Mouse (Mus musculus): ENCODE measurements around the gene Tcam1. TPM values are rescaled to one million over a fixed set of nuclear protein-coding genes. Genes with fewer than 3 reads are reported as not detected.

The Tcam1 gene
- polyA plus RNA-seq, 1 experiment from 2014 or later, result 0.43 TPM

- Histone ChIP-seq H3K27me3 (no peaks in the 10 kb centered on the region; the same call in 1 of the 2 replicates), H3K27ac (peak overlapping the region; percentile 49), H3K4me2 (replicated peaks) (no peak overlapping the region; the same call in 1 of the 2 replicates), H3K4me1 (peaks cover 50% of the 10 kb centered on the region), H3K9ac (no peak overlapping the region), H3K4me3 (no peak overlapping the region), H3K36me3 (no peaks in the 10 kb centered on the region; the same call in 1 of the 2 replicates), H3K9me3 (no peaks in the 10 kb centered on the region)
- WGBS, result 59% methylated on average over 7 of the region's 7 CpGs
- ATAC-seq (ENCODE audit: low FRiP score, low read depth), result no peak
Measured at GRCm38 (mm10) chr11:106274971-106275411, 1.5 kb upstream of the Tcam1 start.

- Histone ChIP-seq H3K9ac (no peak overlapping the region), H3K27me3 (no peaks in the 10 kb centered on the region; the same call in 1 of the 2 replicates), H3K4me3 (no peak overlapping the region), H3K9me3 (no peaks in the 10 kb centered on the region), H3K27ac (no peak overlapping the region), H3K4me1 (peaks cover 8% of the 10 kb centered on the region), H3K36me3 (no peaks in the 10 kb centered on the region), H3K4me2 (replicated peaks) (no peak overlapping the region)
- no peak for ATAC-seq (ENCODE audit: low FRiP score, low read depth)
- 84% methylated on average over 6 of the region's 6 CpGs for WGBS
Measured at GRCm38 (mm10) chr11:106282452-106282851, 6.0 kb downstream of the Tcam1 start.

- 78% methylated on average over 4 of the region's 4 CpGs for WGBS
- H3K27ac ChIP-seq, result no peak overlapping the region
- no peaks in the 10 kb centered on the region for H3K36me3 ChIP-seq
- ATAC-seq (ENCODE audit: low FRiP score, low read depth), result no peak
- no peaks in the 10 kb centered on the region for H3K9me3 ChIP-seq
- no peak overlapping the region for H3K9ac ChIP-seq
- peaks cover 8% of the 10 kb centered on the region for H3K4me1 ChIP-seq
- no peaks in the 10 kb centered on the region for H3K27me3 ChIP-seq
- no peak overlapping the region for H3K4me2 ChIP-seq (replicated peaks)
- H3K4me3 ChIP-seq, result no peak overlapping the region
Measured at GRCm38 (mm10) chr11:106283371-106283770, 6.9 kb downstream of the Tcam1 start.

- Histone ChIP-seq H3K4me1 (peaks cover 8% of the 10 kb centered on the region), H3K9me3 (no peaks in the 10 kb centered on the region), H3K27me3 (no peaks in the 10 kb centered on the region), H3K36me3 (no peaks in the 10 kb centered on the region), H3K9ac (no peak overlapping the region), H3K4me3 (no peak overlapping the region), H3K27ac (no peak overlapping the region), H3K4me2 (replicated peaks) (no peak overlapping the region)
- no peak for ATAC-seq (ENCODE audit: low FRiP score, low read depth)
- WGBS, result 73% methylated on average over 8 of the region's 8 CpGs
Measured at GRCm38 (mm10) chr11:106284126-106284525, 7.7 kb downstream of the Tcam1 start.

- ATAC-seq (ENCODE audit: low FRiP score, low read depth), result no peak
- H3K36me3 ChIP-seq, result no peaks in the 10 kb centered on the region
- 84% methylated on average over 7 of the region's 7 CpGs for WGBS
- H3K9ac ChIP-seq, result no peak overlapping the region
- no peaks in the 10 kb centered on the region for H3K9me3 ChIP-seq
- no peak overlapping the region for H3K27ac ChIP-seq
- no peak overlapping the region for H3K4me3 ChIP-seq
- no peaks in the 10 kb centered on the region for H3K27me3 ChIP-seq
- H3K4me2 ChIP-seq (replicated peaks), result no peak overlapping the region
- peaks cover 8% of the 10 kb centered on the region for H3K4me1 ChIP-seq
Measured at GRCm38 (mm10) chr11:106286206-106286605, 9.7 kb downstream of the Tcam1 start.

GRCm38 (mm10) chr11:106286987-106287386 is 10.5 kb downstream of the Tcam1 start:
- Histone ChIP-seq H3K4me2 (replicated peaks) (no peak overlapping the region), H3K4me3 (no peak overlapping the region), H3K4me1 (peaks cover 8% of the 10 kb centered on the region), H3K36me3 (no peaks in the 10 kb centered on the region), H3K27ac (peak overlapping the region; percentile 55; the same call in 1 of the 2 replicates), H3K27me3 (no peaks in the 10 kb centered on the region), H3K9ac (no peak overlapping the region; the same call in 1 of the 2 replicates), H3K9me3 (no peaks in the 10 kb centered on the region)
- ATAC-seq (ENCODE audit: low FRiP score, low read depth), result no peak
- 57% methylated on average over 11 of the region's 11 CpGs for WGBS

GRCm38 (mm10) chr11:106289369-106289768 is 12.9 kb downstream of the Tcam1 start:
- Histone ChIP-seq H3K9me3 (no peaks in the 10 kb centered on the region), H3K9ac (no peak overlapping the region), H3K27me3 (no peaks in the 10 kb centered on the region), H3K36me3 (no peaks in the 10 kb centered on the region), H3K4me3 (no peak overlapping the region), H3K4me2 (replicated peaks) (no peak overlapping the region), H3K4me1 (peaks cover 8% of the 10 kb centered on the region), H3K27ac (no peak overlapping the region)
- ATAC-seq (ENCODE audit: low FRiP score, low read depth), result no peak
- WGBS, result 60% methylated on average over 8 of the region's 8 CpGs

GRCm38 (mm10) chr11:106290376-106290775 is 13.9 kb downstream of the Tcam1 start:
- no peak overlapping the region for H3K4me2 ChIP-seq (replicated peaks)

GRCm38 (mm10) chr11:106291861-106292260 is 15.4 kb downstream of the Tcam1 start:
- H3K27me3 ChIP-seq, result no peaks in the 10 kb centered on the region
- ATAC-seq (ENCODE audit: low FRiP score, low read depth), result no peak
- 91% methylated on average over 2 of the region's 2 CpGs for WGBS
- no peak overlapping the region for H3K27ac ChIP-seq
- no peaks in the 10 kb centered on the region for H3K9me3 ChIP-seq
- no peak overlapping the region for H3K4me2 ChIP-seq (replicated peaks)
- no peaks in the 10 kb centered on the region for H3K36me3 ChIP-seq
- H3K9ac ChIP-seq, result no peak overlapping the region
- H3K4me3 ChIP-seq, result no peak overlapping the region
- H3K4me1 ChIP-seq, result peaks cover 5% of the 10 kb centered on the region

More at GRCm38 (mm10) chr11:106290376-106290775, 13.9 kb downstream of the Tcam1 start:
- no peak overlapping the region for H3K9ac ChIP-seq
- no peak overlapping the region for H3K4me3 ChIP-seq
- no peak overlapping the region for H3K27ac ChIP-seq
- H3K27me3 ChIP-seq, result no peaks in the 10 kb centered on the region
- H3K4me1 ChIP-seq, result peaks cover 8% of the 10 kb centered on the region
- H3K36me3 ChIP-seq, result no peaks in the 10 kb centered on the region
- WGBS, result 86% methylated on average over 5 of the region's 5 CpGs
- H3K9me3 ChIP-seq, result no peaks in the 10 kb centered on the region
- no peak for ATAC-seq (ENCODE audit: low FRiP score, low read depth)

GRCm38 (mm10) chr11:106301765-106302164 is 25.3 kb downstream of the Tcam1 start, which contains the start of gene Gh:
Gene Gh (minus strand): TSS chr11:106301865.
- no peaks in the 10 kb centered on the region for H3K36me3 ChIP-seq
- ATAC-seq (ENCODE audit: low FRiP score, low read depth), result no peak
- H3K27me3 ChIP-seq, result no peaks in the 10 kb centered on the region
- no peak within 1 kb of the TSS for H3K4me2 ChIP-seq (replicated peaks)
- H3K27ac ChIP-seq, result no peak within 1 kb of the TSS
- no peaks in the 10 kb centered on the region for H3K4me1 ChIP-seq
- H3K9ac ChIP-seq, result no peak within 1 kb of the TSS; the same call in 1 of the 2 replicates
- no peaks in the 10 kb centered on the region for H3K9me3 ChIP-seq
- no peak within 1 kb of the TSS for H3K4me3 ChIP-seq
- 80% methylated on average over 9 of the region's 9 CpGs for WGBS

GRCm38 (mm10) chr11:106302634-106303033 is 26.2 kb downstream of the Tcam1 start:
- ATAC-seq (ENCODE audit: low FRiP score, low read depth), result no peak

GRCm38 (mm10) chr11:106305348-106306064 is 29.0 kb downstream of the Tcam1 start:
- no peak for ATAC-seq (ENCODE audit: low FRiP score, low read depth)
- Histone ChIP-seq H3K4me2 (replicated peaks) (no peak overlapping the region), H3K4me3 (no peak overlapping the region), H3K27me3 (no peaks in the 10 kb centered on the region), H3K36me3 (no peaks in the 10 kb centered on the region), H3K9ac (no peak overlapping the region), H3K4me1 (no peaks in the 10 kb centered on the region), H3K27ac (no peak overlapping the region), H3K9me3 (no peaks in the 10 kb centered on the region)
- 74% methylated on average over 10 of the region's 10 CpGs for WGBS

More at GRCm38 (mm10) chr11:106302634-106303033, 26.2 kb downstream of the Tcam1 start:
- no peak overlapping the region for H3K4me2 ChIP-seq (replicated peaks)
- no peaks in the 10 kb centered on the region for H3K36me3 ChIP-seq
- H3K9ac ChIP-seq, result no peak overlapping the region
- WGBS, result 15% methylated on average over 2 of the region's 2 CpGs
- no peaks in the 10 kb centered on the region for H3K9me3 ChIP-seq
- H3K4me1 ChIP-seq, result no peaks in the 10 kb centered on the region
- no peak overlapping the region for H3K27ac ChIP-seq
- no peaks in the 10 kb centered on the region for H3K27me3 ChIP-seq
- no peak overlapping the region for H3K4me3 ChIP-seq

GRCm38 (mm10) chr11:106306065-106306385 is 29.6 kb downstream of the Tcam1 start:
- Histone ChIP-seq H3K4me1 (no peaks in the 10 kb centered on the region), H3K27ac (no peak overlapping the region), H3K9ac (no peak overlapping the region), H3K27me3 (no peaks in the 10 kb centered on the region), H3K9me3 (no peaks in the 10 kb centered on the region), H3K36me3 (no peaks in the 10 kb centered on the region), H3K4me2 (replicated peaks) (no peak overlapping the region), H3K4me3 (no peak overlapping the region)
- 94% methylated on average over 3 of the region's 3 CpGs for WGBS
- no peak for ATAC-seq (ENCODE audit: low FRiP score, low read depth)

All from limb, embryonic 13.5 days (tissue).